Mouse (Mus musculus) forelimb bud, embryonic 11.5 days (tissue): ENCODE results near the gene Rnf113a1.
A peak's percentile ranks its signal among the peaks of the same experiment; 100 is the strongest.
"Not testable (repeated sequence)": the region's sequence is repeated elsewhere in the genome, so short reads cannot be mapped to it uniquely, and the experiment has no call there.

ENCODE experiments used
- DNase-seq: peaks from one replicate; pipeline ENCODE4 v3.0.0-alpha.2; 2012; ENCODE audit warnings: low read depth, low spot score

Gene Rnf113a1

DNA sequence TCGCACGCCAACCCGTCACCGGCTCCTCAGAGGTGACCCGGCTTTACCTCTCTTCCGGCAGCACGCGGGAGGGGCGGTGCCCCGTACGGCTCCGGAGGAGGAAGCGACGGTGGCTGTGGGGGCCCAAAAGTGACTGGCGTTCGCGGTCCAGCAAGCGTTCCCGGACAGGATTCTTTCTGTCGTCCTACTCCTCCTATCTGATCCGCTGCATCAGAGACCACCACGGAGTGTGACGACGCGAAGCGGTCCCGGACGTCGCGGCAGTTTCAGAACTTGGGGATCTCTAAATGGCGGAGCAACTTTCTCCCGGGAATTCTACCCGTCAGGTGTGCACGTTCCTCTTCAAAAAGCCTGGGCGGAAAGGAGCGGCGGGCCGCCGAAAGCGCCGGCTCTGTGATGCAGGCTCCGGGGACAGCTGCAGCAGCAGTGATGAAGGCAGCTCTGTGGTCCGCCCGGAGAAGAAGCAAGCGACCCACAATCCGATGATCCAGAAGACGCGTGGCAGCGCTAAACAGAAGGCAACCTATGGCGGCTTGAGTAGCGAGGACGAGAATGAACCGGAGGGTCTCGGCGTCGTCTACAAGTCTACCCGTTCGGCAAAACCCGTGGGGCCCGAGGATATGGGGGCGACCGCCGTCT is at the start of gene Rnf113a1, which contains the start of gene Ndufa1:
Gene Rnf113a1 (plus strand): TSS at position 141 of the 639 bp plus-strand sequence.
Gene Ndufa1 (minus strand): TSS at position 59 of the 639 bp plus-strand sequence.
- DNase-seq: peak; percentile 57

- DNase-seq: no peak
Observed at GRCm38 (mm10) chrX:37141732-37142131, 49.3 kb upstream of the Rnf113a1 start.

GRCm38 (mm10) chrX:37144498-37144897 is 46.5 kb upstream of the Rnf113a1 start:
- not testable (repeated sequence) for DNase-seq

DNA sequence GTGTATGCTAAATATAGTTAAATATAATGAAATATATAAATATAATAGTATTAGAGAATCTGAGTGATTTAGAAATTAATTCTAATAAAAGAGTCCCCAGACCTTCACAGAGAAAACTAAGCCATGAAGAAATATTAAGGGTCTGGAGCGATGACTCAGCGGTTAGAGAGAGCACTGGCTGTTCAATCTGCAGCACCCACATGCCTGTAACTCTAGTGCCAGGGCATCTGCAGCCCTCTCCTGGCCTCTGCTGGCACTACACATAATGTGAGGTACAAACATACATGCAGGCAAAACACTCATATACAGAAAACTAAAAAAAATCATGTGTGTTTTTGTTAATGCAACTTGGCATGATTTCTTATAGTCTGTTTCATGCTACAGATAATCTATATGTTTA is 46.1 kb upstream of the Rnf113a1 start:
- peak; percentile 12 for DNase-seq

GRCm38 (mm10) chrX:37157839-37158238 is 33.2 kb upstream of the Rnf113a1 start:
- DNase-seq: no peak

DNA sequence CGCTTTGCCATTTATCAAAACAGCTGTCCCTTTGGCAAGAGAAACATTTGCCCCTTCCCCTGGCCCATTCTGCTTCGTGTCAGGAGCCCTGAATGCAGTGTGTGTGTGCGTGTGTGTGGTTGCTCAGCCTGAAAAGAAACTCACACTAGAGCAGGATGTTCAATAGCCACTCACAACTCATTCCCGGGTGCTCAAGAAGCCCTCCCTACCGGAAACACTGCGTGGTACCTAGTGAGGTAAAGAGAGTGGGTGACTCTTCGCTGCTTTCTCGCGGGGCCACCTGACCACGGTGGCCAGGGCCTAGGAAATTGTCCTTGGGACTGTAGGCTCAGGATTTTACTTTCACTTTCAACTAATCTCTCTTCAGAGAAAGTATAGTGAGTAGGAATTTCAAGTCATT is 29.9 kb upstream of the Rnf113a1 start:
- no peak for DNase-seq

- DNase-seq: no peak
Observed at GRCm38 (mm10) chrX:37163115-37163514, 27.9 kb upstream of the Rnf113a1 start.

DNA sequence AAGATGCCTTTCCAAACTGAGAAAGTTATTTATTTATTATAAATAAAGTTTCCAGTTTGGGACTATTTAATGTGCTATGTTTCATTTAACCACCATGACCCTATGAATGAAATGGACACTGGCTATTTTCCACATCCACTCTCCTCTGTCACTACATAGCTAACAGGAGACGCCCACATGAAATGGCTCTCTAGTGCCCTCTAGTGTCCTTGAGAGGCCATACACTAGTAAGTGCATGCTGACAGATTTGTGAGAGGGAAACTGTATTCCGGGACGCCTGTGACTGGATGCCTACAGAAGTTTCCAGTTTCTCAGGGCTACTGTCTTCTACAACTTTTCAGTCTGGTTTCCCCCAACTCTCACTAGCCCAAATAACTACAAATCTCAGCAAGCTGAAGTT is 24.0 kb upstream of the Rnf113a1 start:
- DNase-seq: peak; percentile 44

GRCm38 (mm10) chrX:37168742-37169141 is 22.3 kb upstream of the Rnf113a1 start, which contains the start of gene Akap14:
Akap14 (minus strand) TSS chrX:37168842.
- no peak for DNase-seq

GRCm38 (mm10) chrX:37184401-37184800 is 6.6 kb upstream of the Rnf113a1 start:
- not testable (repeated sequence) for DNase-seq

DNA sequence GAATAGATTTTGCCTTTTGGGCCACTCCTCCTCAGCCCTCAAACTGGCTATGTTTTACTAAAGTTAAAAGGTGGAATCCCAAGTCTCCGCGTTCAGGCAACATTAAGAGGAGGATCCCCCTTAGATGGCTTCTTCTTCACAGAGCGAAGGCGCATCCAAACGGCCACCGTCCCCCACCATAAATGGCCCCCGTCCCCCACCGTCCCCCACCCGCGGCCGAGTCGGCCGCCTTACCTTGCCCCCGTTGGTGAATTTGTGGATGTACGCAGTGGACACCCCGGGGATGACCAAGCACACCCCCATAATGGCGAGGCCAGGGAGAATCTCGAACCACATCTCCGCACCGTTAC is 315 bp upstream of the Rnf113a1 start:
- DNase-seq: no peak

DNA sequence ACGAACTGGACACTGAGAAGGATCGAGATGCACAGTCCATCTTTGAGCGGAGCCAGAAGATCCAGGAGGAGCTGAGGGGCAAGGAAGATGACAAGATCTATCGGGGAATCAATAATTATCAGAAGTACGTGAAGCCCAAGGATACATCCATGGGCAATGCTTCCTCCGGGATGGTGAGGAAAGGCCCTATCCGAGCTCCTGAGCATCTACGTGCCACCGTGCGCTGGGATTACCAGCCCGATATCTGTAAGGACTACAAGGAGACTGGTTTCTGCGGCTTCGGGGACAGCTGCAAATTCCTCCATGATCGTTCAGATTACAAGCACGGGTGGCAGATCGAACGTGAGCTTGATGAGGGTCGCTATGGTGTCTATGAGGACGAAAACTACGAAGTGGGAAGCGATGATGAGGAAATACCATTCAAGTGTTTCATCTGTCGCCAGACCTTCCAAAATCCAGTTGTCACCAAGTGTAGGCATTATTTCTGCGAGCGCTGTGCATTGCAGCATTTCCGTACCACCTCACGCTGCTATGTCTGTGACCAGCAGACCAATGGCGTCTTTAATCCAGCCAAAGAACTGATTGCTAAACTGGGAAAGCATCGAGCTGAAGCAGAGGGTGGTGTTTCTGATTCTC is 817 bp downstream of the Rnf113a1 start:
- no peak for DNase-seq

GRCm38 (mm10) chrX:37198676-37199075 is 7.6 kb downstream of the Rnf113a1 start:
- DNase-seq: no peak

- DNase-seq: no peak
Observed at GRCm38 (mm10) chrX:37210941-37211340, 19.9 kb downstream of the Rnf113a1 start, which contains the start of gene Gm9. Gm9 (minus strand) TSS chrX:37211041.

DNA sequence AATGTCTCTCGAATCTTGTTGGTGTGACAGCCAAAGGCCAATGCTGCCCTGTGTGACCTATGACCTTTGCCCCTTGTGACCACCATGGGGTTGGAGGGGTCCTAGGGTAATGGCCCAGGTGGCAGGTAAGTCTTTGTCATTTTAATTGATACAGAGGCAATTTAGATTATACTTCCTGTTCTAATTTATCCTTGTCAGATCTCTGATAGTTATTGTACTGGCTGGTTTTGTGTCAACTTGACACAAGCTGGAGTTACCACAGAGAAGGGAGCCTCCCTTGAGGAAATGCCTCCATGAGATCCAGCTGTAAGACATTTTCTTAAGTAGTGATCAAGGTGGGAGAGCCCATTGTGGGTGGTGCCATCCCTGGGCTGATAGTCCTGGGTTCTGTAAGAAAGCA is 31.1 kb downstream of the Rnf113a1 start, which contains the start of gene Rhox1:
Gene Rhox1 (minus strand): TSS at position 101 of the 400 bp plus-strand sequence.
- DNase-seq: not testable (repeated sequence)
